Mouse (Mus musculus): Measurements from ENCODE around the gene Trp53i13. TPM values are rescaled to one million over a fixed set of nuclear protein-coding genes. Genes with fewer than 3 reads are reported as not detected.

Trp53i13 gene
- total RNA-seq, 2 experiments from 2014 or later: 5.4 to 5.9 TPM

DNA sequence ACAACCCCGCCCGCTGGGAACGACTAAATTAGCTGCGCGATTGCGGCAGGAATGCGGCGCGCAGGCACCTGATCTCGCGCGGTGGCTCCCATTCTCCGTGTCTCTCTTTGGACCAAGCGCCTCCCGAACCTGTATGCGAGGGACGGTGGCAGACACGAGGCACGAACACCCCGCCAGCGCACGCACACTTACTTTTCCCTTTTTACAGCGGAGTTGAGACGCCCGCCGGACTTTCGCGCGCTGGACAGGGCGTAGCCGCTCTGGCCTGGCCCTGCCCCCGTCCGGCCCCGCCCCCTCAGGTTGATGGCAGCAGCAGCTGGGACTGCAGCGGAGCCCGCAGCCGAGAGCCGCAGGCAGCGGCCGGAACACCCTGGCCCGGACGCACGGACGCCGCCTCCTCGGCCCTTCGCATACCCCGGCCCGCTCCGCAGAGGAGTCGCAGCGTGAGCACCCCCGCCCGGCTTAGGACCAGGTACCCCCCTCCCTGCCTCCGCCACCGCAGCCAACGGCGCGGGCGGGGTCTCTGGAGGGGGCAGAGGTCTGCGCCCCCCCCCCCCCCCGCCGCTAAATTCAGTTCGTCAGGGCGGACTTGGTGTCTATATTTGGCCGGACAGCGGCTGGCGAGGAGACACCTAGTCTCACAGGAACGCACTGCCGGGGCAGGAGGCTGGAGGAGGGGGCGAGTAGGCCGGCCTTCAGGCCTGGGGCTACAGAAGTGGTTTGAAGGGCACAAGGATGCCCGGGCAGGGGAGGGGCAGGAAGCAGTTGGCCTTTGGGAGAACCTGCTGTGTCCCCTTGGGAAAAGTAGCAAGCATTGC is 53.3 kb downstream of the Trp53i13 start, which contains the start of gene Coro6:
Gene Coro6 (plus strand): TSS at position 129 of the 818 bp plus-strand sequence.
- DNase-seq: no peak

DNA sequence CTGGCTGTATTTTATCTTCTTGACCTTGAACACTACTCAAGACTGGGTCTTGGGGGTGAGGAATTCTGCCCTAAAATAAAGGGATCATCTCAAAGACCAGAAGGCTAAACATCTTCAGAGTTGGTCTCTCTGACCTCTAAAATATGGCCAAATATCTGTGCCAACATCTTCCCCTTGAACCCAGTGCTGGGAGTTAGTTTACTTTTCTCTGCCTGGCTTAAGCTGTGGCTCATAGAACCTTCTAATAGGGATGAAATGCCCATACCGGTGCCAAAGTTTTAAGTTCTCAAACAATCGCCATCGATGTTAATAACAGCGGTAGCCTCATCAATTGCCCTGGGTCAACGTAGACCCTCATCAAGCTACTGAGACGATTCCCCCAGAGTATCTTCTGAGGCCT is 53.9 kb downstream of the Trp53i13 start:
- no peak for DNase-seq

Other genes with a start within 250 kb of the Trp53i13 start
- 10 to 100 TPM; 12.5 to 15.9 TPM for gene Coro6, start 53.6 kb downstream of the Trp53i13 start, total RNA-seq (2021)
- gene Ankrd13b, start 26.3 kb downstream of the Trp53i13 start, total RNA-seq (2021): 10 to 100 TPM; 83.2 to 88.4 TPM
- 100 to 1,000 TPM; 284 to 288 TPM for gene Git1, start 22.4 kb downstream of the Trp53i13 start, total RNA-seq (2021)
- 1 to 10 TPM; 1.3 to 1.5 TPM for gene Abhd15, start 859 bp downstream of the Trp53i13 start, total RNA-seq (2021)
- not detected for gene Gm10392, start 3.2 kb upstream of the Trp53i13 start, total RNA-seq (2021)
- gene Taok1, start 91.8 kb upstream of the Trp53i13 start, total RNA-seq (2021): 100 to 1,000 TPM; 114 to 116 TPM
- gene Nufip2, start 170.2 kb upstream of the Trp53i13 start, total RNA-seq (2021): 10 to 100 TPM; 84.8 to 92.9 TPM
- not detected for gene Cryba1, start 209.3 kb upstream of the Trp53i13 start, total RNA-seq (2021)
- gene Myo18a, start 247.3 kb upstream of the Trp53i13 start, total RNA-seq (2021): 100 to 1,000 TPM; 136 to 158 TPM

All from layer of hippocampus, postnatal 36 days (tissue).